Mouse (Mus musculus) embryonic fibroblast, embryonic 13.5 days (primary cell): Measurements from ENCODE around the gene Col25a1.

Experiments used
- CTCF ChIP-seq: IDR thresholded peaks from 2 replicates; pipeline ENCODE4 v1.5.1; 2011; ENCODE audit warnings: mild to moderate bottlenecking, control low read depth, low read length, moderate library complexity, borderline replicate concordance; ENCODE audit not compliant: insufficient read depth
- POLR2A ChIP-seq: IDR thresholded peaks from 2 replicates; pipeline ENCODE4 v1.6.1; 2011; ENCODE audit warnings: low read depth, mild to moderate bottlenecking, control low read depth, low read length, moderate library complexity

DNA sequence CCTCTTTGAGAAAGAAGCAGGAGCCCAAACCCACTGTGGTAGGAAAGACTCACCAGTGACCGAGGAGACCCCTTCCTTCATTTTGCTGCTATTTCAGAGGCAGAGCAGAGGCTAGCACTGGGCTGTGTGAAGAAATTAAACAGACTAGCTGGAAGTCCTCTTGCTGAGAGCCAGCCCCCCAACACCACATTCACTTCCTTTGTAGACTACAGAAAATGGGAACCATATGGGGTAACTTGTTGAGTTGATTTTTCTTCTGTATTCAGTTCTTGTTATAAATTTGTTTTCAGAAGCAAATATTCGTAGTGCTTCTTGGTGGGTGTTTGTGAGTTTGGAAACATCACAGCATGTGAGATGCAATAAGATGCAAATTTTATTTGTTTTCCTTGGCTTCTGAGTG, 142.6 kb downstream of the Col25a1 start:
- TF ChIP-seq CTCF, result no peak
- TF ChIP-seq POLR2A, result no peak
